Mouse (Mus musculus) heart, embryonic 16.5 days (tissue): ENCODE measurements around the gene Zfp296. TPM values are rescaled to one million over a fixed set of nuclear protein-coding genes. Genes with fewer than 3 reads are reported as not detected.

Experiments
- ATAC-seq: fragments of 200-750 bp; cut with Nextera tagmentation; replicated peaks from 2 replicates; pipeline ENCODE4 v1.8.0; 2017; ENCODE audit warnings: moderate number of reproducible peaks; ENCODE audit not compliant: insufficient read depth, low FRiP score; ENCODE audit errors: extremely low read depth
- H3K27ac ChIP-seq: fragments of 300-500 bp; sonication (generic); 2 replicates; pipeline ENCODE4 v1.5.1; 2014; ENCODE audit warnings: mild to moderate bottlenecking, low read length, control low read depth, moderate library complexity
- H3K27me3 ChIP-seq: fragments of 300-500 bp; sonication (generic); 2 replicates; pipeline ENCODE4 v1.6.1; 2014; ENCODE audit warnings: low read length, mixed read lengths; ENCODE audit not compliant: control insufficient read depth, insufficient read depth
- H3K36me3 ChIP-seq: fragments of 300-500 bp; sonication (generic); 2 replicates; pipeline ENCODE4 v1.6.1; 2014; ENCODE audit not compliant: control insufficient read depth, insufficient read depth
- H3K4me1 ChIP-seq: fragments of 300-500 bp; sonication (generic); 2 replicates; pipeline ENCODE4 v1.6.1; 2014; ENCODE audit warnings: low read length, mixed read lengths; ENCODE audit not compliant: control insufficient read depth, insufficient read depth
- H3K4me2 ChIP-seq: fragments of 300-500 bp; sonication (generic); 2 replicates; pipeline ENCODE4 v1.6.1; 2014; ENCODE audit warnings: low read depth, mild to moderate bottlenecking, control low read depth, low read length
- H3K4me3 ChIP-seq: fragments of 300-500 bp; sonication (generic); 2 replicates; pipeline ENCODE4 v1.5.1; 2014; ENCODE audit warnings: mild to moderate bottlenecking, control low read depth, low read length
- H3K9ac ChIP-seq: fragments of 300-500 bp; sonication (generic); 2 replicates; pipeline ENCODE4 v1.6.1; 2014; ENCODE audit warnings: low read length, control low read depth
- H3K9me3 ChIP-seq: fragments of 300-500 bp; sonication (generic); replicated peaks from 2 replicates; pipeline ENCODE4 v1.6.1; 2016; ENCODE audit warnings: low read length; ENCODE audit not compliant: control insufficient read depth
- WGBS: fragments of 180-500 bp; shearing (Covaris S2); extraction: QIAGEN DNeasy Blood & Tissue Kit; methylation state at CpG from one replicate; pipeline ENCODE4 v1.1.7; 2014; 5-methylcytosine and 5-hydroxymethylcytosine counted together
- polyA plus RNA-seq: library from polyadenylated mRNA; unstranded; fragments of >200 nt; fragmentation: Nextera tagmentation; extraction: Ambion mirVana; gene quantifications from 2 replicates; pipeline ENCODE4 v1.2.1, GENCODE M21; 2015

The Zfp296 gene
- polyA plus RNA-seq, 1 experiment from 2014 or later, result 0.66 TPM

- ATAC-seq, result no peak
- no peaks in the 10 kb centered on the region for H3K27me3 ChIP-seq
- H3K27ac ChIP-seq, result peak overlapping the region; percentile 89
- no peak overlapping the region for H3K9ac ChIP-seq
- WGBS, result 15% methylated on average over 17 of the region's 17 CpGs
- no peaks in the 10 kb centered on the region for H3K9me3 ChIP-seq
- peak overlapping the region; percentile 96 for H3K4me2 ChIP-seq
- peaks cover 4% of the 10 kb centered on the region for H3K36me3 ChIP-seq
- H3K4me1 ChIP-seq, result peaks cover 4% of the 10 kb centered on the region; the same call in 1 of the 2 replicates
- H3K4me3 ChIP-seq, result peak overlapping the region; percentile 81
These were observed 51.1 kb downstream of the Zfp296 start for GRCm38 (mm10) chr7:19628192-19628535.

- Histone ChIP-seq H3K36me3 (peaks cover 10% of the 10 kb centered on the region), H3K4me1 (peaks cover 4% of the 10 kb centered on the region; the same call in 1 of the 2 replicates), H3K4me3 (peak overlapping the region; percentile 81), H3K4me2 (peak overlapping the region; percentile 96), H3K9me3 (no peaks in the 10 kb centered on the region), H3K9ac (peak overlapping the region; percentile 79), H3K27me3 (no peaks in the 10 kb centered on the region), H3K27ac (peak overlapping the region; percentile 89)
- 2% methylated on average over 57 of the region's 57 CpGs for WGBS
- ATAC-seq, result peak; percentile 86
These were observed 51.7 kb downstream of the Zfp296 start for GRCm38 (mm10) chr7:19628536-19629360.

GRCm38 (mm10) chr7:19629361-19629734 lies 52.3 kb downstream of the Zfp296 start, which contains the start of gene Relb:
TSS of gene Relb (minus strand) at chr7:19629438.
- Histone ChIP-seq H3K4me1 (peaks cover 4% of the 10 kb centered on the region; the same call in 1 of the 2 replicates), H3K27ac (peak within 1 kb of the TSS; percentile 89), H3K27me3 (no peaks in the 10 kb centered on the region), H3K4me3 (peak within 1 kb of the TSS; percentile 81), H3K9me3 (no peaks in the 10 kb centered on the region), H3K36me3 (peaks cover 16% of the 10 kb centered on the region), H3K9ac (peak within 1 kb of the TSS; percentile 79), H3K4me2 (peak within 1 kb of the TSS; percentile 96)
- 1% methylated on average over 37 of the region's 41 CpGs for WGBS
- ATAC-seq, result peak; percentile 73

Other genes starting within 250 kb of the Zfp296 start
- gene Ercc1, start 232.5 kb upstream of the Zfp296 start, polyA plus RNA-seq, result 61.0 and 62.4 TPM in 2 replicates
- gene Cd3eap, start 217.8 kb upstream of the Zfp296 start, polyA plus RNA-seq, result 16.2 and 16.7 TPM in 2 replicates
- 13.6 and 14.2 TPM in 2 replicates for gene Ppp1r13l, start 217.5 kb upstream of the Zfp296 start, polyA plus RNA-seq
- 11.1 and 12.8 TPM in 2 replicates for gene Ercc2, start 195.3 kb upstream of the Zfp296 start, polyA plus RNA-seq
- gene Klc3, start 173.2 kb upstream of the Zfp296 start, polyA plus RNA-seq, result 4.1 and 5.0 TPM in 2 replicates
- gene Ckm, start 172.5 kb upstream of the Zfp296 start, polyA plus RNA-seq, result 2,882 and 3,117 TPM in 2 replicates
- 4.5 and 6.2 TPM in 2 replicates for gene Mark4, start 118.5 kb upstream of the Zfp296 start, polyA plus RNA-seq
- 0.50 and 0.59 TPM in 2 replicates for gene Exoc3l2, start 114.0 kb upstream of the Zfp296 start, polyA plus RNA-seq
- gene Bloc1s3, start 68.9 kb upstream of the Zfp296 start, polyA plus RNA-seq, result 1.6 and 1.7 TPM in 2 replicates
- 73.2 and 83.4 TPM in 2 replicates for gene Trappc6a, start 68.9 kb upstream of the Zfp296 start, polyA plus RNA-seq
- gene Nkpd1, start 59.4 kb upstream of the Zfp296 start, polyA plus RNA-seq, result 0.14 TPM in 1 of 2 replicates, not detected in the other
- 18.2 and 21.1 TPM in 2 replicates for gene Ppp1r37, start 14.2 kb upstream of the Zfp296 start, polyA plus RNA-seq
- 125 and 127 TPM in 2 replicates for gene Gemin7, start 308 bp downstream of the Zfp296 start, polyA plus RNA-seq
- 31.9 and 35.1 TPM in 2 replicates for gene Clasrp, start 27.2 kb downstream of the Zfp296 start, polyA plus RNA-seq
- gene Relb, start 52.2 kb downstream of the Zfp296 start, polyA plus RNA-seq, result 8.3 and 12.4 TPM in 2 replicates
- 74.3 and 81.9 TPM in 2 replicates for gene Clptm1, start 87.7 kb downstream of the Zfp296 start, polyA plus RNA-seq
- 1.2 and 2.6 TPM in 2 replicates for gene Apoc2, start 100.7 kb downstream of the Zfp296 start, polyA plus RNA-seq
- 0.38 TPM in 1 of 2 replicates, not detected in the other for gene Gm44805, start 104.1 kb downstream of the Zfp296 start, polyA plus RNA-seq
- 0.22 and 0.37 TPM in 2 replicates for gene Apoc4, start 104.2 kb downstream of the Zfp296 start, polyA plus RNA-seq
- gene Apoc1, start 115.4 kb downstream of the Zfp296 start, polyA plus RNA-seq, result 8.9 and 9.2 TPM in 2 replicates
- 588 and 662 TPM in 2 replicates for gene Apoe, start 121.9 kb downstream of the Zfp296 start, polyA plus RNA-seq
- gene Tomm40, start 138.2 kb downstream of the Zfp296 start, polyA plus RNA-seq, result 146 and 158 TPM in 2 replicates
- gene Nectin2, start 173.2 kb downstream of the Zfp296 start, polyA plus RNA-seq, result 63.5 and 76.8 TPM in 2 replicates
- 413 and 444 TPM in 2 replicates for gene Bcam, start 193.7 kb downstream of the Zfp296 start, polyA plus RNA-seq
- gene Cblc, start 219.5 kb downstream of the Zfp296 start, polyA plus RNA-seq, result 1.2 and 2.0 TPM in 2 replicates
- gene Bcl3, start 245.5 kb downstream of the Zfp296 start, polyA plus RNA-seq, result 3.1 and 4.1 TPM in 2 replicates